15 mouse cellular contexts compared by ENCODE assay signal in the genomic region with DNA sequence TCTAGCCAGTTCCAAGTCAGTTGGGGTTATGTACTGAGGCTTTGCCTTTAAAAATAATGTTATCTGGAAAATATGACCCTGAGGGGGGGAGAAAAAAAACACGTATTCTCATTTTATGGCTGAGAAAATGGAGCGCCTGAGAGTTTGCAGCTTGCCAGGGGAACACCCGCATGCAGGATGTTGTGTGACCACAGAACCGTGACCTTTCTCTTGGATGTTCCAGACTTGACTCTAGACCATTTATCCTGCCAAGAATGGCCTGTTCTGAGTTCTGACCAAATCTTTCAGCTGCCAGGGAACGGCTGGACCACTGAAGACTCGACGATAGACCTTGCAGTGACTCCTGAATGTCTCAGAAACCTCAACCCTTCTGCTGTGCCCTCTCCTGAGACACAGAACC. TPM values are rescaled to one million over a fixed set of nuclear protein-coding genes. Genes with fewer than 3 reads are reported as not detected.
A peak's percentile ranks its signal among the peaks of the same experiment; 100 is the strongest.
DNase-seq lines count a peak whose midpoint lies in the region; ATAC-seq and TF ChIP-seq lines count a peak whose summit lies in the region.
"Had no signal": no experiment of that assay in that cellular context is flagged by ENCODE, and none has a peak within 500 bp of the region (broad histone marks: within the 10 kb centered on the region; RNA-seq: fewer than 3 reads in every experiment).

No protein-coding gene starts in this region.

- H3K36me3 ChIP-seq in liver, postnatal 0 days (replicated peaks; ENCODE audit: insufficient read depth, low read length), result no peaks in the 10 kb centered on the region
- H3K36me3 ChIP-seq in kidney, postnatal 0 days (ENCODE audit: insufficient read depth, low read length), result no peaks in the 10 kb centered on the region
- H3K36me3 ChIP-seq in forebrain, embryonic 12.5 days (replicated peaks), result peaks cover 10% of the 10 kb centered on the region; the same call in 1 of the 2 replicates

- no peaks in the 10 kb centered on the region for H3K9me3 ChIP-seq in liver, postnatal 0 days (ENCODE audit: low read length)
- H3K9me3 ChIP-seq in kidney, postnatal 0 days (replicated peaks; ENCODE audit: low read length), result no peaks in the 10 kb centered on the region
- H3K9me3 ChIP-seq in forebrain, embryonic 12.5 days, result no peaks in the 10 kb centered on the region
- H3K9me3 ChIP-seq: G1E had no signal

- H3K4me1 ChIP-seq in liver, postnatal 0 days (ENCODE audit: insufficient read depth), result no peaks in the 10 kb centered on the region
- peaks cover 12% of the 10 kb centered on the region for H3K4me1 ChIP-seq in kidney, postnatal 0 days (replicated peaks; ENCODE audit: insufficient read depth, low read length)
- no peaks in the 10 kb centered on the region for H3K4me1 ChIP-seq in forebrain, embryonic 12.5 days

- 58% methylated on average over 7 of the region's 7 CpGs for WGBS in liver, postnatal 0 days (ENCODE audit: insufficient replicate concordance)
- WGBS in kidney, postnatal 0 days, result 20% methylated on average over 7 of the region's 7 CpGs
- 89% methylated on average over 7 of the region's 7 CpGs for WGBS in forebrain, embryonic 12.5 days

- H3K9ac ChIP-seq in liver, postnatal 0 days (replicated peaks), result no peak overlapping the region
- no peak overlapping the region for H3K9ac ChIP-seq in kidney, postnatal 0 days (ENCODE audit: low read depth, low read length)
- no peak overlapping the region for H3K9ac ChIP-seq in forebrain, embryonic 12.5 days

- no peak for TF ChIP-seq CTCF in liver, postnatal 0 days (IDR thresholded peaks at IDR 0.05; ENCODE audit: low read depth)
- no peak for TF ChIP-seq CTCF in kidney, postnatal 0 days (IDR thresholded peaks at IDR 0.05; ENCODE audit: low read depth)
- no peak for TF ChIP-seq CTCF in layer of hippocampus, adult 2 months (conservative IDR thresholded peaks at IDR 0.05)

- 0 out of 2 replicates have a peak, but pooled peaks cover 3% of the 10 kb centered on the region for H3K27me3 ChIP-seq in liver, postnatal 0 days (ENCODE audit: insufficient read depth, low read length)
- H3K27me3 ChIP-seq in kidney, postnatal 0 days (ENCODE audit: insufficient read depth, low read length), result no peaks in the 10 kb centered on the region
- H3K27me3 ChIP-seq in forebrain, embryonic 12.5 days, result 0 out of 2 replicates have a peak, but pooled peaks cover 3% of the 10 kb centered on the region

- DNase-seq in adrenal gland, postnatal 14 days, result peak; percentile 53
- no peak for DNase-seq in adrenal gland, adult 8-10 months
- peak; percentile 20 for DNase-seq in liver, postnatal 0 days
- DNase-seq in liver, result no peak
- DNase-seq in kidney, postnatal 0 days (ENCODE audit: low spot score), result peak; percentile 82
- no peak for DNase-seq in layer of hippocampus, adult 2 months (ENCODE audit: low spot score in 2 of 2)
- DNase-seq in retina, embryonic 14.5 days (ENCODE audit: low spot score), result no peak

- no peak overlapping the region for H3K4me2 ChIP-seq in liver, postnatal 0 days (ENCODE audit: low read depth, low read length)
- no peak overlapping the region for H3K4me2 ChIP-seq in kidney, postnatal 0 days (ENCODE audit: low read length)
- H3K4me2 ChIP-seq in forebrain, embryonic 12.5 days, result no peak overlapping the region

- no peak for ATAC-seq in liver, postnatal 0 days
- ATAC-seq in kidney, postnatal 0 days (replicated peaks; ENCODE audit: low FRiP score, low read depth), result 0 out of 2 replicates have a peak, but pooled peaks have one; percentile 2
- ATAC-seq in forebrain, embryonic 12.5 days (ENCODE audit: low FRiP score), result no peak
- ATAC-seq: forebrain, embryonic 16.5 days; inflammation-experienced regulatory T-cells, adult 6 months had no signal

- no peak for TF ChIP-seq EP300 in liver, postnatal 0 days (IDR thresholded peaks at IDR 0.05; ENCODE audit: low read depth)

- H3K4me3 ChIP-seq in liver, postnatal 0 days (ENCODE audit: low read depth, low read length), result no peak overlapping the region
- no peak overlapping the region for H3K4me3 ChIP-seq in kidney, postnatal 0 days (replicated peaks; ENCODE audit: low read depth, low read length)
- no peak overlapping the region for H3K4me3 ChIP-seq in forebrain, embryonic 12.5 days (replicated peaks)
- no peak overlapping the region for H3K4me3 ChIP-seq in layer of hippocampus, adult 2 months

- H3K27ac ChIP-seq in liver, postnatal 0 days (ENCODE audit: low read depth), result no peak overlapping the region
- H3K27ac ChIP-seq in kidney, postnatal 0 days, result no peak overlapping the region
- no peak overlapping the region for H3K27ac ChIP-seq in forebrain, embryonic 12.5 days
- H3K27ac ChIP-seq in layer of hippocampus, adult 2 months, result no peak overlapping the region

RNA-seq across cellular contexts. Expression of a gene that starts 11.9 kb away (rescaled TPM):
- 50.5 and 61.4 TPM in 2 replicates for total RNA-seq in adrenal gland, postnatal 14 days (2021)
- 10 to 100 TPM; 40.5 to 84.1 (median 56.3) TPM for total RNA-seq in adrenal gland, adult 8-10 months (2022)
- polyA plus RNA-seq in liver, postnatal 0 days (2015; fragmentation: Nextera tagmentation; extraction: Ambion mirVana), result 1.8 and 2.3 TPM in 2 replicates
- polyA plus RNA-seq in kidney, postnatal 0 days (2015; fragmentation: Nextera tagmentation; extraction: Ambion mirVana), result 2.8 and 2.9 TPM in 2 replicates
- polyA plus RNA-seq in forebrain, embryonic 12.5 days (2016; fragmentation: Nextera tagmentation; extraction: Ambion mirVana), result 0.17 and 0.23 TPM in 2 replicates
- total RNA-seq in layer of hippocampus, adult 2 months (2021), result not detected
- total RNA-seq: G1E had no signal
- polyA plus RNA-seq: G1E had no signal

RNA-seq across cellular contexts. Expression of a gene that starts 24.9 kb away (rescaled TPM):
- 9.0 and 14.8 TPM in 2 replicates for total RNA-seq in adrenal gland, postnatal 14 days (2021)
- total RNA-seq in adrenal gland, adult 8-10 months (2022), result 10 to 100 TPM; 14.5 to 75.4 (median 38.7) TPM
- polyA plus RNA-seq in liver, postnatal 0 days (2015; fragmentation: Nextera tagmentation; extraction: Ambion mirVana), result 0.56 and 0.72 TPM in 2 replicates
- 3.5 and 4.2 TPM in 2 replicates for polyA plus RNA-seq in kidney, postnatal 0 days (2015; fragmentation: Nextera tagmentation; extraction: Ambion mirVana)
- polyA plus RNA-seq in forebrain, embryonic 12.5 days (2016; fragmentation: Nextera tagmentation; extraction: Ambion mirVana), result 35.7 and 37.6 TPM in 2 replicates
- total RNA-seq in layer of hippocampus, adult 2 months (2021), result 10 to 100 TPM; 88.3 to 94.4 TPM
- total RNA-seq: megakaryocyte, adult 5-6 weeks had no signal
- polyA plus RNA-seq: G1E had no signal

RNA-seq across cellular contexts. Expression of a gene that starts 35.1 kb away (rescaled TPM):
- total RNA-seq in adrenal gland, postnatal 14 days (2021), result 8.6 and 10.1 TPM in 2 replicates
- 10 to 100 TPM; 12.6 to 29.0 (median 15.2) TPM for total RNA-seq in adrenal gland, adult 8-10 months (2022)
- 3.9 and 4.4 TPM in 2 replicates for polyA plus RNA-seq in liver, postnatal 0 days (2015; fragmentation: Nextera tagmentation; extraction: Ambion mirVana)
- 8.8 and 9.3 TPM in 2 replicates for polyA plus RNA-seq in kidney, postnatal 0 days (2015; fragmentation: Nextera tagmentation; extraction: Ambion mirVana)
- polyA plus RNA-seq in forebrain, embryonic 12.5 days (2016; fragmentation: Nextera tagmentation; extraction: Ambion mirVana), result 24.9 and 27.9 TPM in 2 replicates
- total RNA-seq in layer of hippocampus, adult 2 months (2021), result 100 to 1,000 TPM; 147 to 149 TPM

RNA-seq across cellular contexts. Expression of a gene that starts 47.9 kb away (rescaled TPM):
- total RNA-seq in adrenal gland, postnatal 14 days (2021), result not detected in 2 replicates
- total RNA-seq in adrenal gland, adult 8-10 months (2022), result not detected
- 0.72 TPM in 1 of 2 replicates, not detected in the other for polyA plus RNA-seq in liver, postnatal 0 days (2015; fragmentation: Nextera tagmentation; extraction: Ambion mirVana)
- polyA plus RNA-seq in kidney, postnatal 0 days (2015; fragmentation: Nextera tagmentation; extraction: Ambion mirVana), result not detected in 2 replicates
- polyA plus RNA-seq in forebrain, embryonic 12.5 days (2016; fragmentation: Nextera tagmentation; extraction: Ambion mirVana), result not detected in 2 replicates
- total RNA-seq in layer of hippocampus, adult 2 months (2021), result not detected
- total RNA-seq: G1E; megakaryocyte, adult 5-6 weeks had no signal
- polyA plus RNA-seq: embryonic facial prominence, embryonic 14.5 days; forebrain, embryonic 16.5 days; heart, embryonic 16.5 days; inflammation-experienced regulatory T-cells, adult 6 months; limb, embryonic 14.5 days had no signal

RNA-seq across cellular contexts. Expression of a gene that starts 54.4 kb away (rescaled TPM):
- not detected in 2 replicates for total RNA-seq in adrenal gland, postnatal 14 days (2021)
- total RNA-seq in adrenal gland, adult 8-10 months (2022), result not detected
- polyA plus RNA-seq in liver, postnatal 0 days (2015; fragmentation: Nextera tagmentation; extraction: Ambion mirVana), result 1.8 TPM in 1 of 2 replicates, not detected in the other
- not detected in 2 replicates for polyA plus RNA-seq in kidney, postnatal 0 days (2015; fragmentation: Nextera tagmentation; extraction: Ambion mirVana)
- polyA plus RNA-seq in forebrain, embryonic 12.5 days (2016; fragmentation: Nextera tagmentation; extraction: Ambion mirVana), result not detected in 2 replicates
- not detected for total RNA-seq in layer of hippocampus, adult 2 months (2021)
- total RNA-seq: G1E; megakaryocyte, adult 5-6 weeks had no signal
- polyA plus RNA-seq: forebrain, embryonic 16.5 days; G1E; heart, embryonic 16.5 days; inflammation-experienced regulatory T-cells, adult 6 months; limb, embryonic 14.5 days had no signal

Comparison
In these comparisons a context has a peak if more than half of its experiments do, and no peak if none do; other contexts are left out.
1. DNase-seq: peak in adrenal gland, postnatal 14 days (single experiment), liver, postnatal 0 days (single experiment) and kidney, postnatal 0 days (single experiment); none in adrenal gland, adult 8-10 months (single experiment), liver (single experiment), layer of hippocampus, adult 2 months (0 of 2) and retina, embryonic 14.5 days (single experiment).
2. RNA of a gene that starts 11.9 kb away (total RNA-seq): 40.5 to 84.1 TPM in adrenal gland, adult 8-10 months and 50.5 to 61.4 TPM in adrenal gland, postnatal 14 days; not detected in layer of hippocampus, adult 2 months; every median in the first group is over 10 times any median in the second.
3. RNA of a gene that starts 35.1 kb away (total RNA-seq): 147 to 149 TPM in layer of hippocampus, adult 2 months; 12.6 to 29.0 TPM in adrenal gland, adult 8-10 months and 8.6 to 10.1 TPM in adrenal gland, postnatal 14 days; every median in the first group is over 4 times any median in the second.